Mouse (Mus musculus): ENCODE measurements at regions not wholly inside any gene's neighbourhood (a gene's known extent, or its start where the extent isn't known, plus 50 kb on each side); places are given as distances from the start of the nearest gene placed in this dataset.

DNA sequence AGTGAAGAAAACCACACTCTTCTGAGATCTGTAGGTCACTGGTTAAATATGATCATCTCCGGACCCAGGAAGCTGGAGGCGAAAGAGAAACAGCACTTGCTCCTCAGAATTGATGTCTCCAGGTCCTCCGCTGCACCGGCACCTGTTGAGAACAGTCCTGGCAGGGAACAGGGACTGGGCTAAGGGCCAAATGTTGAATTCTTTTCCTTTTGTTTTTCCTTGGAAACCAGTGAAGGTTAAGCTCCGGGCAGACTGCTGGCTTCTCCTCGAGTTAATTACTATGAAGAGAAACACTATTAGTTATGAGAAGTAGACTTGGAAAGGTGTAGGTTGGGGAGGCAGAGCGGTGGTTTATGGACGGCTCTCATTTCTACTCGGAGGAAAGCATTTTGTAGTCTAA lies 242.7 kb downstream of the Rngtt start:
- H3K4me2 ChIP-seq (ENCODE audit: insufficient read depth, low read depth, poor library complexity, severe bottlenecking), result no peak overlapping the region
- dilution Hi-C loops (cut with MboI; ENCODE audit: extremely low pct_ligation_motif_present, extremely low pct_unique_long_range_greater_than_20kb, low sequenced_read_pairs) (no loop called here), in situ Hi-C loops (cut with MboI; ENCODE audit: low pct_ligation_motif_present, low pct_unique_long_range_greater_than_20kb, low sequenced_read_pairs) (loop anchor here (10.0 kb wide), 1 partner anchor 152 kb away; no protein-coding TSS in a partner anchor)
- TF ChIP-seq MXI1 (IDR thresholded peaks at IDR 0.05; ENCODE audit: low read depth, low read length) (no peak), SMC3 (IDR thresholded peaks at IDR 0.05; ENCODE audit: low read depth, low read length) (no peak), MAZ (IDR thresholded peaks at IDR 0.05; ENCODE audit: low read depth, low read length) (no peak), SIN3A (IDR thresholded peaks at IDR 0.05; ENCODE audit: low read length) (no peak), ZNF384 (IDR thresholded peaks at IDR 0.05; ENCODE audit: low read depth, low read length) (no peak), NRF1 (IDR thresholded peaks at IDR 0.05; ENCODE audit: low read depth, low read length) (no peak), BHLHE40 (IDR thresholded peaks at IDR 0.05; ENCODE audit: low read depth, low read length) (no peak), MEF2A (IDR thresholded peaks at IDR 0.05; ENCODE audit: borderline replicate concordance, low read depth, low read length) (no peak), TCF12 (IDR thresholded peaks at IDR 0.05; ENCODE audit: low read depth, low read length) (no peak), KAT2A (IDR thresholded peaks at IDR 0.05; ENCODE audit: insufficient replicate concordance, low read length) (no peak), ELF1 (IDR thresholded peaks at IDR 0.05; ENCODE audit: low read depth, low read length) (no peak)
- H3K4me1 ChIP-seq (ENCODE audit: control insufficient read depth in 1 of 2, insufficient read depth in 2 of 2), result peaks cover 0 to 8% of the 10 kb centered on the region in 2 experiments; a peak in 1 of 4 replicates
- H3K79me2 ChIP-seq (replicated peaks; ENCODE audit: control insufficient read depth, extremely low read depth, insufficient read depth, poor library complexity, severe bottlenecking), result no peaks in the 10 kb centered on the region
- no peaks in the 10 kb centered on the region for H3K36me3 ChIP-seq (replicated peaks in 1 of 2; ENCODE audit: control insufficient read depth in 1 of 2, insufficient read depth in 1 of 2, low read length in 1 of 2)
- no peak overlapping the region for H3K9ac ChIP-seq (ENCODE audit: insufficient read depth, low read depth)
- H3K4me3 ChIP-seq (replicated peaks in 1 of 3; ENCODE audit: low read depth in 2 of 3, low read length in 2 of 3, poor library complexity in 1 of 3), result no peak overlapping the region
- H3K9me3 ChIP-seq (replicated peaks; ENCODE audit: low read length), result no peaks in the 10 kb centered on the region
- H3K27me3 ChIP-seq (replicated peaks), result no peaks in the 10 kb centered on the region
- DNase-seq (ENCODE audit: extremely low read depth), result no peak
- H3K27ac ChIP-seq (ENCODE audit: insufficient read depth, low read depth), result no peak overlapping the region

DNA sequence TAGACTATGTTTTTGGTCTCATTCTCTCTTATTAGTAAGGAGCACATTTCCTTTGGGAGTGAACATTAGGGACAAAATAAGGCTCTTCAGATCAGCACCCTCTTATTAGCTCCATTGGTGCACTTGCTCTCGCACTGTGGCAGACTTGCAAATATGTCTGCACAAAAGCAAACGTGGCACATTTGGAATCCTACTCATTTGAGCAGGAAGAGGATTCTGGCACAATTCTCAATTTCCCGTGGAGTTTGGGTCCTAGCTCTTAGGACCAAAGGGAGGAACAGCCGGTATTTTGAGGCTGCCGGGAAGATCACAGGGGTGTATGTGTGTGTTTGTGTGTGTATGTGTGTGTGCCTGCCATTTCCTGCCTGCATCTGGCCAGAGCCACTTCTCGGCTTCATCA lies 244.5 kb downstream of the Rngtt start:
- DNase-seq (ENCODE audit: extremely low read depth), result no peak
- TF ChIP-seq PAX5 (IDR thresholded peaks at IDR 0.05; ENCODE audit: low read length), result no peak
- TF ChIP-seq MAX (IDR thresholded peaks at IDR 0.05; ENCODE audit: low read length), result no peak
- no peak for TF ChIP-seq RCOR1 (conservative IDR thresholded peaks at IDR 0.05; ENCODE audit: low read depth, low read length)
- TF ChIP-seq MEF2A (IDR thresholded peaks at IDR 0.05; ENCODE audit: borderline replicate concordance, low read depth, low read length), result no peak
- no peak for TF ChIP-seq NELFE (IDR thresholded peaks at IDR 0.05; ENCODE audit: low read depth, low read length)
- no peak for TF ChIP-seq HCFC1 (IDR thresholded peaks at IDR 0.05; ENCODE audit: low read depth, low read length)
- TF ChIP-seq CHD2 (IDR thresholded peaks at IDR 0.05; ENCODE audit: low read length), result no peak
- TF ChIP-seq ETS1 (conservative IDR thresholded peaks at IDR 0.05; ENCODE audit: low read depth, low read length), result no peak
- TF ChIP-seq POLR2AphosphoS2 (IDR thresholded peaks at IDR 0.05; ENCODE audit: low read depth, low read length), result no peak
- no peak for TF ChIP-seq RAD21 (IDR thresholded peaks at IDR 0.05; ENCODE audit: low read depth, low read length)
- Histone ChIP-seq H3K9ac (ENCODE audit: insufficient read depth, low read depth) (no peak overlapping the region), H3K27ac (ENCODE audit: insufficient read depth, low read depth) (no peak overlapping the region), H3K4me2 (ENCODE audit: insufficient read depth, low read depth, poor library complexity, severe bottlenecking) (no peak overlapping the region), H3K79me2 (replicated peaks; ENCODE audit: control insufficient read depth, extremely low read depth, insufficient read depth, poor library complexity, severe bottlenecking) (no peaks in the 10 kb centered on the region), H3K4me3 (replicated peaks in 1 of 3; ENCODE audit: low read depth in 2 of 3, low read length in 2 of 3, poor library complexity in 1 of 3) (no peak overlapping the region), H3K9me3 (replicated peaks; ENCODE audit: low read length) (no peaks in the 10 kb centered on the region), H3K4me1 (ENCODE audit: control insufficient read depth in 1 of 2, insufficient read depth in 2 of 2) (peaks cover 0 to under 1% of the 10 kb centered on the region in 2 experiments; a peak in 1 of 4 replicates), H3K27me3 (replicated peaks) (no peaks in the 10 kb centered on the region), H3K36me3 (replicated peaks in 1 of 2; ENCODE audit: control insufficient read depth in 1 of 2, insufficient read depth in 1 of 2, low read length in 1 of 2) (no peaks in the 10 kb centered on the region)
- dilution Hi-C loops (cut with MboI; ENCODE audit: extremely low pct_ligation_motif_present, extremely low pct_unique_long_range_greater_than_20kb, low sequenced_read_pairs) (no loop called here), in situ Hi-C loops (cut with MboI; ENCODE audit: low pct_ligation_motif_present, low pct_unique_long_range_greater_than_20kb, low sequenced_read_pairs) (loop anchor here (10.0 kb wide), 1 partner anchor 150 kb away; no protein-coding TSS in a partner anchor)
